Mouse (Mus musculus): ENCODE results near the gene Hax1. TPM values are rescaled to one million over a fixed set of nuclear protein-coding genes. Genes with fewer than 3 reads are reported as not detected.

The Hax1 gene
- polyA plus RNA-seq, 1 experiment, result 28.1 TPM

DNA sequence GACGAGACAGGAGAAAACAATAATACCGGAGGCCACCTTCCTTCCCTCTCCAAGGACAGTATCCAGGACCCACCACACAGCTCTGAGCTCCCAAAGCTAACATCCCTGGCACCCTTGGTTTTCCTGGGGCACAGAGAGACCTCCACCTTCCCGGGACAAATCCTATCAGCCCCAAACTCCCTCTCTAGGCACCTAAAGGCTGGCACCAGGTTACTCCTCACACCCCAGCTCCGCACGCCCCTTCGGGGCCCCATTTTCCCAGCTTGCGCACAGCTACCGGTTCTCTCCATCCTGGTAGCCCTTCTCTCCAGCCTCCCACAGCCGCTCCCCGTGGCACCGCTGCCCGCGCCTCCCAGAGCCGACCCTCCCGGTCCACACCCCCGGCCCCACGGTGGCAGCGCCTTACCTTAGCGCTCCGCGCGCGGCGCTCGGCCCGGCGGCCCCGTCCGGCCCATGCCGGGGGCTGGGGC, 35.8 kb downstream of the Hax1 start:
- Histone ChIP-seq H3K27ac (ENCODE audit: insufficient read depth, low read length) (peak overlapping the region; percentile 86), H3K4me1 (ENCODE audit: control insufficient read depth, insufficient read depth, insufficient read length) (peaks cover 32% of the 10 kb centered on the region), H3K4me3 (ENCODE audit: extremely low read depth, insufficient read depth, insufficient read length) (peak overlapping the region; percentile 98), H3K27me3 (ENCODE audit: control insufficient read depth, insufficient read depth, low read length) (no peaks in the 10 kb centered on the region), H3K36me3 (ENCODE audit: control insufficient read depth, insufficient read depth, low read length) (peaks cover 4% of the 10 kb centered on the region; the same call in 1 of the 2 replicates)
- DNase-seq (ENCODE audit: low read depth in 1 of 2, low spot score in 2 of 2), result no peak
- 1% methylated on average over 30 of the region's 30 CpGs for WGBS
- TF ChIP-seq CTCF (IDR thresholded peaks at IDR 0.05; ENCODE audit: extremely low read depth, insufficient read depth, insufficient read length, insufficient replicate concordance) (no peak), POLR2A (IDR thresholded peaks at IDR 0.05; ENCODE audit: low read depth, low read length) (no peak)

GRCm38 (mm10) chr3:89962059-89962750, 36.4 kb downstream of the Hax1 start:
- peaks cover 32% of the 10 kb centered on the region for H3K4me1 ChIP-seq (ENCODE audit: control insufficient read depth, insufficient read depth, insufficient read length)
- H3K4me3 ChIP-seq (ENCODE audit: extremely low read depth, insufficient read depth, insufficient read length), result peak overlapping the region; percentile 98
- DNase-seq (ENCODE audit: low read depth in 1 of 2, low spot score in 2 of 2), result no peak
- H3K27ac ChIP-seq (ENCODE audit: insufficient read depth, low read length), result peak overlapping the region; percentile 86
- TF ChIP-seq CTCF (IDR thresholded peaks at IDR 0.05; ENCODE audit: extremely low read depth, insufficient read depth, insufficient read length, insufficient replicate concordance), result no peak
- no peak for TF ChIP-seq POLR2A (IDR thresholded peaks at IDR 0.05; ENCODE audit: low read depth, low read length)
- peaks cover 6% of the 10 kb centered on the region; the same call in 1 of the 2 replicates for H3K36me3 ChIP-seq (ENCODE audit: control insufficient read depth, insufficient read depth, low read length)
- no peaks in the 10 kb centered on the region for H3K27me3 ChIP-seq (ENCODE audit: control insufficient read depth, insufficient read depth, low read length)
- WGBS, result 9% methylated on average over 14 of the region's 14 CpGs

- Histone ChIP-seq H3K27ac (ENCODE audit: insufficient read depth, low read length) (peak overlapping the region; percentile 86), H3K4me3 (ENCODE audit: extremely low read depth, insufficient read depth, insufficient read length) (peak overlapping the region; percentile 10; the same call in 1 of the 2 replicates)
- TF ChIP-seq CTCF (IDR thresholded peaks at IDR 0.05; ENCODE audit: extremely low read depth, insufficient read depth, insufficient read length, insufficient replicate concordance) (no peak), POLR2A (IDR thresholded peaks at IDR 0.05; ENCODE audit: low read depth, low read length) (no peak)
Measured at GRCm38 (mm10) chr3:89961436-89961835, 37.1 kb downstream of the Hax1 start.

GRCm38 (mm10) chr3:89960469-89960868, 38.1 kb downstream of the Hax1 start:
- H3K36me3 ChIP-seq (ENCODE audit: control insufficient read depth, insufficient read depth, low read length), result peaks cover 11% of the 10 kb centered on the region; the same call in 1 of the 2 replicates
- peaks cover 32% of the 10 kb centered on the region for H3K4me1 ChIP-seq (ENCODE audit: control insufficient read depth, insufficient read depth, insufficient read length)
- H3K27ac ChIP-seq (ENCODE audit: insufficient read depth, low read length), result 0 out of 2 replicates have a peak overlapping the region, but pooled peaks have one; percentile 86
- 2% methylated on average over 30 of the region's 30 CpGs for WGBS
- peak; percentile 56 to 90 for DNase-seq (ENCODE audit: low read depth in 1 of 2, low spot score in 2 of 2)
- peak overlapping the region; percentile 65 for H3K4me3 ChIP-seq (ENCODE audit: extremely low read depth, insufficient read depth, insufficient read length)
- no peak for TF ChIP-seq CTCF (IDR thresholded peaks at IDR 0.05; ENCODE audit: extremely low read depth, insufficient read depth, insufficient read length, insufficient replicate concordance)
- TF ChIP-seq POLR2A (IDR thresholded peaks at IDR 0.05; ENCODE audit: low read depth, low read length), result no peak
- H3K27me3 ChIP-seq (ENCODE audit: control insufficient read depth, insufficient read depth, low read length), result no peaks in the 10 kb centered on the region

More at GRCm38 (mm10) chr3:89961436-89961835, 37.1 kb downstream of the Hax1 start:
- WGBS, result 4% methylated on average over 4 of the region's 4 CpGs
- DNase-seq (ENCODE audit: low read depth in 1 of 2, low spot score in 2 of 2), result no peak
- peaks cover 8% of the 10 kb centered on the region; the same call in 1 of the 2 replicates for H3K36me3 ChIP-seq (ENCODE audit: control insufficient read depth, insufficient read depth, low read length)
- H3K27me3 ChIP-seq (ENCODE audit: control insufficient read depth, insufficient read depth, low read length), result no peaks in the 10 kb centered on the region
- peaks cover 32% of the 10 kb centered on the region for H3K4me1 ChIP-seq (ENCODE audit: control insufficient read depth, insufficient read depth, insufficient read length)

DNA sequence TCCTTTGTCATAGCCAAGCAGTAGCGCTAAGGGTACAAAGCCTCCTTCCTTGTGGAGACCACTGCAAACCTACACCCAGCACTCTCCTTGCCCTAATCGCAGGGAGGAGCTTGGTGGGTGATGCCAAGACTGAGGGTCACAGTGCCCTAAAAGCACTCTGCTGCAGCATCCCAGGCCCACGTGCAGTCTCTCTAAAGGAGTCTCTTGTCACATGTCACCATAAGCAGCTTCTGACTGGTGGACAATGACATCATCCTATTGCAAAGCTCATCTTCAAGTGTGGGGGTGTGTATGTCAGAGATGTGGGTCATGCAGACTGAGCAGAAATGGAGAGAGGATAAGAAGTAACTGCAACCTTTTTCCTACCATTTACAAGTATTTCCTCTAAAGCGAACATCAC, 39.1 kb downstream of the Hax1 start:
- H3K27ac ChIP-seq (ENCODE audit: insufficient read depth, low read length), result no peak overlapping the region
- no peak for TF ChIP-seq CTCF (IDR thresholded peaks at IDR 0.05; ENCODE audit: extremely low read depth, insufficient read depth, insufficient read length, insufficient replicate concordance)
- DNase-seq (ENCODE audit: low read depth in 1 of 2, low spot score in 2 of 2), result no peak
- no peaks in the 10 kb centered on the region for H3K27me3 ChIP-seq (ENCODE audit: control insufficient read depth, insufficient read depth, low read length)
- no peak overlapping the region for H3K4me3 ChIP-seq (ENCODE audit: extremely low read depth, insufficient read depth, insufficient read length)
- H3K36me3 ChIP-seq (ENCODE audit: control insufficient read depth, insufficient read depth, low read length), result peaks cover 12% of the 10 kb centered on the region; the same call in 1 of the 2 replicates
- 84% methylated on average over 4 of the region's 4 CpGs for WGBS
- peaks cover 29% of the 10 kb centered on the region for H3K4me1 ChIP-seq (ENCODE audit: control insufficient read depth, insufficient read depth, insufficient read length)

DNA sequence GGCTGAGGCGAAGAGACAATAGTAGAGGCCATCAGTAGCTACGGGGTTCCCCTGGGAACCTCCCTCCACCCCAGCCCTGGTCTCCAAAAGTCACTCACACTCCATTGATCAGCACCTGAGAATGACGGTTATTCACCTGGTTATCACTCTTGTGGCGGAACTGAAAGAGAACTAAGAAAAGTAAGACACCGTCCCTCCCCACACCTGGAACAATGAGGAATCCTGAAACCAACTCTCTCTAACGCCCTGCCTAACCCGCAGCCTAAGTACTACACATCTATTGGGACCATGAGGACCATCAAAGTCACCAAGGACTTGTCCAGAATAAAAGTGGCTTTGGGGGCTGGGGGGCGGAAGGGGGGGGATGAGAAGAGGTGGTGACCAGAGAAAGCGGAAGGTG, 40.7 kb downstream of the Hax1 start:
- H3K4me3 ChIP-seq (ENCODE audit: extremely low read depth, insufficient read depth, insufficient read length), result no peak overlapping the region
- peaks cover 26% of the 10 kb centered on the region for H3K4me1 ChIP-seq (ENCODE audit: control insufficient read depth, insufficient read depth, insufficient read length)
- no peak for DNase-seq (ENCODE audit: low read depth in 1 of 2, low spot score in 2 of 2)
- no peaks in the 10 kb centered on the region for H3K27me3 ChIP-seq (ENCODE audit: control insufficient read depth, insufficient read depth, low read length)
- peaks cover 18% of the 10 kb centered on the region; the same call in 1 of the 2 replicates for H3K36me3 ChIP-seq (ENCODE audit: control insufficient read depth, insufficient read depth, low read length)
- H3K27ac ChIP-seq (ENCODE audit: insufficient read depth, low read length), result no peak overlapping the region
- WGBS, result 89% methylated on average over 9 of the region's 9 CpGs
- TF ChIP-seq POLR2A (IDR thresholded peaks at IDR 0.05; ENCODE audit: low read depth, low read length), result no peak
